Mouse (Mus musculus): ENCODE measurements around the gene Adrb1. TPM values are rescaled to one million over a fixed set of nuclear protein-coding genes. Genes with fewer than 3 reads are reported as not detected.
A peak's percentile ranks its signal among the peaks of the same experiment; 100 is the strongest.

Adrb1 gene
- polyA plus RNA-seq, 1 experiment from 2014 or later = 0.23 TPM

GRCm38 (mm10) chr19:56762686-56763085 is 40.7 kb downstream of the Adrb1 start:
- Histone ChIP-seq H3K27ac (ENCODE audit: low read depth, low read length) (no peak overlapping the region), H3K4me2 (ENCODE audit: low read depth, low read length, severe bottlenecking) (no peak overlapping the region), H3K9me3 (ENCODE audit: control insufficient read depth, low read length) (no peaks in the 10 kb centered on the region), H3K27me3 (ENCODE audit: control insufficient read depth, insufficient read depth, low read length) (no peaks in the 10 kb centered on the region), H3K4me3 (ENCODE audit: low read depth, low read length) (no peak overlapping the region), H3K4me1 (replicated peaks; ENCODE audit: control insufficient read depth, insufficient read depth, low read length) (no peaks in the 10 kb centered on the region), H3K36me3 (ENCODE audit: control insufficient read depth, insufficient read depth, low read length) (no peaks in the 10 kb centered on the region), H3K9ac (ENCODE audit: low read length) (no peak overlapping the region)
- WGBS = 95% methylated on average over 4 of the region's 4 CpGs
- DNase-seq (ENCODE audit: low spot score) = no peak
- ATAC-seq (replicated peaks; ENCODE audit: low FRiP score) = no peak

- 90% methylated on average over 9 of the region's 9 CpGs for WGBS
- Histone ChIP-seq H3K27me3 (ENCODE audit: control insufficient read depth, insufficient read depth, low read length) (0 out of 2 replicates have a peak, but pooled peaks cover 2% of the 10 kb centered on the region), H3K4me2 (ENCODE audit: low read depth, low read length, severe bottlenecking) (no peak overlapping the region), H3K9ac (ENCODE audit: low read length) (no peak overlapping the region), H3K4me1 (replicated peaks; ENCODE audit: control insufficient read depth, insufficient read depth, low read length) (peaks cover 8% of the 10 kb centered on the region; the same call in 1 of the 2 replicates), H3K27ac (ENCODE audit: low read depth, low read length) (no peak overlapping the region), H3K36me3 (ENCODE audit: control insufficient read depth, insufficient read depth, low read length) (no peaks in the 10 kb centered on the region), H3K9me3 (ENCODE audit: control insufficient read depth, low read length) (no peaks in the 10 kb centered on the region), H3K4me3 (ENCODE audit: low read depth, low read length) (no peak overlapping the region)
- no peak for DNase-seq (ENCODE audit: low spot score)
- no peak for ATAC-seq (replicated peaks; ENCODE audit: low FRiP score)
Measured at GRCm38 (mm10) chr19:56769024-56769423, 47.0 kb downstream of the Adrb1 start.

- Histone ChIP-seq H3K36me3 (ENCODE audit: control insufficient read depth, insufficient read depth, low read length) (no peaks in the 10 kb centered on the region), H3K4me2 (ENCODE audit: low read depth, low read length, severe bottlenecking) (no peak overlapping the region), H3K4me3 (ENCODE audit: low read depth, low read length) (no peak overlapping the region), H3K4me1 (replicated peaks; ENCODE audit: control insufficient read depth, insufficient read depth, low read length) (peaks cover 21% of the 10 kb centered on the region; the same call in 1 of the 2 replicates), H3K9me3 (ENCODE audit: control insufficient read depth, low read length) (no peaks in the 10 kb centered on the region), H3K9ac (ENCODE audit: low read length) (no peak overlapping the region), H3K27ac (ENCODE audit: low read depth, low read length) (no peak overlapping the region), H3K27me3 (ENCODE audit: control insufficient read depth, insufficient read depth, low read length) (peaks cover 20% of the 10 kb centered on the region)
- ATAC-seq (replicated peaks; ENCODE audit: low FRiP score) (no peak), DNase-seq (ENCODE audit: low spot score) (no peak)
- WGBS = 78% methylated on average over 7 of the region's 7 CpGs
Measured at GRCm38 (mm10) chr19:56772158-56772557, 50.2 kb downstream of the Adrb1 start.

- no peaks in the 10 kb centered on the region for H3K9me3 ChIP-seq (ENCODE audit: control insufficient read depth, low read length)
Measured at GRCm38 (mm10) chr19:56773393-56773971, 51.5 kb downstream of the Adrb1 start.

GRCm38 (mm10) chr19:56774408-56774962 is 52.5 kb downstream of the Adrb1 start:
- WGBS = 68% methylated on average over 9 of the region's 9 CpGs
- H3K4me3 ChIP-seq (ENCODE audit: low read depth, low read length) = no peak overlapping the region
- H3K27ac ChIP-seq (ENCODE audit: low read depth, low read length) = no peak overlapping the region
- peaks cover 20% of the 10 kb centered on the region for H3K27me3 ChIP-seq (ENCODE audit: control insufficient read depth, insufficient read depth, low read length)
- H3K9ac ChIP-seq (ENCODE audit: low read length) = no peak overlapping the region
- ATAC-seq (replicated peaks; ENCODE audit: low FRiP score) (no peak), DNase-seq (ENCODE audit: low spot score) (no peak)
- H3K4me1 ChIP-seq (replicated peaks; ENCODE audit: control insufficient read depth, insufficient read depth, low read length) = peaks cover 21% of the 10 kb centered on the region; the same call in 1 of the 2 replicates
- no peaks in the 10 kb centered on the region for H3K9me3 ChIP-seq (ENCODE audit: control insufficient read depth, low read length)
- H3K4me2 ChIP-seq (ENCODE audit: low read depth, low read length, severe bottlenecking) = no peak overlapping the region
- H3K36me3 ChIP-seq (ENCODE audit: control insufficient read depth, insufficient read depth, low read length) = no peaks in the 10 kb centered on the region

More at GRCm38 (mm10) chr19:56773393-56773971, 51.5 kb downstream of the Adrb1 start:
- Histone ChIP-seq H3K9ac (ENCODE audit: low read length) (no peak overlapping the region), H3K4me3 (ENCODE audit: low read depth, low read length) (no peak overlapping the region), H3K4me1 (replicated peaks; ENCODE audit: control insufficient read depth, insufficient read depth, low read length) (peaks cover 21% of the 10 kb centered on the region; the same call in 1 of the 2 replicates), H3K27me3 (ENCODE audit: control insufficient read depth, insufficient read depth, low read length) (peaks cover 20% of the 10 kb centered on the region), H3K36me3 (ENCODE audit: control insufficient read depth, insufficient read depth, low read length) (no peaks in the 10 kb centered on the region), H3K27ac (ENCODE audit: low read depth, low read length) (no peak overlapping the region), H3K4me2 (ENCODE audit: low read depth, low read length, severe bottlenecking) (no peak overlapping the region)
- DNase-seq (ENCODE audit: low spot score) = no peak
- WGBS = 22% methylated on average over 10 of the region's 10 CpGs
- peak; percentile 53; the same call in 1 of the 2 replicates for ATAC-seq (replicated peaks; ENCODE audit: low FRiP score)

GRCm38 (mm10) chr19:56774971-56775892 is 53.2 kb downstream of the Adrb1 start:
- Histone ChIP-seq H3K9me3 (ENCODE audit: control insufficient read depth, low read length) (no peaks in the 10 kb centered on the region), H3K4me2 (ENCODE audit: low read depth, low read length, severe bottlenecking) (peak overlapping the region; percentile 46), H3K36me3 (ENCODE audit: control insufficient read depth, insufficient read depth, low read length) (no peaks in the 10 kb centered on the region), H3K4me3 (ENCODE audit: low read depth, low read length) (peak overlapping the region; percentile 21), H3K4me1 (replicated peaks; ENCODE audit: control insufficient read depth, insufficient read depth, low read length) (peaks cover 21% of the 10 kb centered on the region; the same call in 1 of the 2 replicates), H3K9ac (ENCODE audit: low read length) (peak overlapping the region; percentile 41), H3K27ac (ENCODE audit: low read depth, low read length) (no peak overlapping the region), H3K27me3 (ENCODE audit: control insufficient read depth, insufficient read depth, low read length) (peaks cover 20% of the 10 kb centered on the region)
- 43% methylated on average over 23 of the region's 24 CpGs for WGBS
- ATAC-seq (replicated peaks; ENCODE audit: low FRiP score) (no peak), DNase-seq (ENCODE audit: low spot score) (no peak)

GRCm38 (mm10) chr19:56775893-56776718 is 54.1 kb downstream of the Adrb1 start:
- Histone ChIP-seq H3K9ac (ENCODE audit: low read length) (peak overlapping the region; percentile 41), H3K27ac (ENCODE audit: low read depth, low read length) (no peak overlapping the region), H3K36me3 (ENCODE audit: control insufficient read depth, insufficient read depth, low read length) (no peaks in the 10 kb centered on the region), H3K9me3 (ENCODE audit: control insufficient read depth, low read length) (no peaks in the 10 kb centered on the region), H3K4me3 (ENCODE audit: low read depth, low read length) (peak overlapping the region; percentile 21), H3K27me3 (ENCODE audit: control insufficient read depth, insufficient read depth, low read length) (peaks cover 20% of the 10 kb centered on the region), H3K4me2 (ENCODE audit: low read depth, low read length, severe bottlenecking) (peak overlapping the region; percentile 46), H3K4me1 (replicated peaks; ENCODE audit: control insufficient read depth, insufficient read depth, low read length) (peaks cover 21% of the 10 kb centered on the region; the same call in 1 of the 2 replicates)
- WGBS = 9% methylated on average over 18 of the region's 18 CpGs
- ATAC-seq (replicated peaks; ENCODE audit: low FRiP score) = no peak
- no peak for DNase-seq (ENCODE audit: low spot score)
